Mouse (Mus musculus) left cerebral cortex, adult 11 months (tissue): Measurements from ENCODE around the gene Pla2g7.

ENCODE experiments used
- DNase-seq: peaks from one replicate; pipeline ENCODE4 v3.0.0; 2022; ENCODE audit warnings: low spot score

The Pla2g7 gene

DNA sequence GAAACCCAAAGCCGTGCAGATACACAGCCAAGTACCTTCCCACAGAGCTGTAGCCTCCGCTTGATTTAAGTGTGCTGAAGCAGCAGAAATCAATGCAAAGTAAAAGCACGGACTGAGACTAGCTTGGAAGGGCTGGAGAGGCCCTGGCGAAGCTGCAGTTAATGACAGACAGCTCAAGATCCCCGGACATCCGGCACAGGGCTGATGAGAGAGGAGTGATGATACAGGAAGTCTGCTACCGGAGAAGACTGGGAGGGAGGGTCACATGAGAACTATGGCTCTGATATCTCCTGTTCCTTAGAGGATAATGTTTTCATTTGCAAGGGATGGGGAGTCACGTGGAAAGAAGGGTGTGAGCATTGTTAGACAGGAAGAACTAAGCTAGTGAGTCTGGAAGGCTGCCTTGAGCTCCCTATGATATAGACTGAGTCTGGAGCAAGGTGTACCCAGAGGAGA lies 13.1 kb downstream of the Pla2g7 start:
- DNase-seq: no peak

DNA sequence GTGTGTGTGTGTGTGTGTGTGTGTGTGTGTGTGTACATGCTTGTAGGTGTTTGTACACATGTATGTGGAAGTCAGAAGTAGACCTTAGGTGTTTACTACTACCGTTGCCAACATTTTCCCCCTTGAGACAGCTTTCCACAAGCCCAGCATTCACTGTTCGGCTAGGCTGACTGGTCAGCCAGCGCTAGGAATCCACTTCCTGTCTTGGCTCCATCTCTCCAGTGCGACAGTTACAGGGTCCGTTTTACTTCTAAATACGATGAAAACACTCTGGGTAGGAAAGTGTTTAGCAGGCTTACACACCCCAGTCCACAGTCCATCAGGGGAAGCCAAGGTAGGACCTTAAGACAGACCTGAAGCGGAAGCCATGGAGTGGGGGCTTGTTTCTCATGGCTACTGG lies 16.9 kb downstream of the Pla2g7 start:
- DNase-seq: no peak

- no peak for DNase-seq
These were observed 19.4 kb downstream of the Pla2g7 start for GRCm38 (mm10) chr17:43587278-43587677.

GRCm38 (mm10) chr17:43589750-43590149 lies 21.9 kb downstream of the Pla2g7 start:
- DNase-seq: no peak

- DNase-seq: no peak
These were observed 22.6 kb downstream of the Pla2g7 start for GRCm38 (mm10) chr17:43590531-43590930.

- DNase-seq: no peak
These were observed 24.7 kb downstream of the Pla2g7 start for GRCm38 (mm10) chr17:43592296-43593291.

DNA sequence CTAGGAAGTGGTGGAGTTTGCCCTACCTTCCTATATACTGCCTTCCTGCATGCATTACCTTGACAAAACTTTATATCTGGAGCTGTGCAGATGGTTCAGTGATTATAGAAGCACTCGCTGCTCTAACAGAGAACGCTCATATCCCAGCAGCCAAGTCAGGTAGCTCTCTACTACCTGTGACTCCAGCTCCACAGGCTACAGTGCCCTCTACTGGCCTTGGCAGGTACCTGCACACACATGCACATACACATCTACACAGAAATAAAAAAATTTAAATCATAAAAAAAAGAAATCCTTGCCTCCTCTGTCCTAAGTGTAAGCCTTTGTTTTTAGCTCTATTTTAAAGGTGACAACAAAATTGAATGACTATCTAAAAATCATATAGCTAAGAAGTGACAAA lies 29.8 kb downstream of the Pla2g7 start:
- no peak for DNase-seq

GRCm38 (mm10) chr17:43598706-43599105 lies 30.8 kb downstream of the Pla2g7 start:
- DNase-seq: no peak

DNA sequence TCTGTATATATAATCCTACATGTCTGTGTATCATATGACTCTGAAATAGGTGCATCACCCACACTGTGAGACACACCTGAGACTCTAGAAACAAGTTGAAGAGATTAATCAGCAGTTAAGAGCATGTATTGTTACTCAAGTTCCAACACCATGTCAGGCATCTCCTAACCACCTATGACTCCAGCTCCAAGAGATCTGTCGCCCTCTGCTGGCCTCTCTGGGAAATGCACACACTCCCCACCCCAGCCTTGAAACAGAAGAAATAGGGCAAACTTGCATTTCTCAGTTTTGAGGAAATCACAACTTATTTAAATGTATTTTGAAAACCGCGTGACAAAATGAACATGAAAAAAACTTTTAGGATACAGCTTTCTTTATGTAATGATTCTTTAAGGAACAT lies 38.8 kb downstream of the Pla2g7 start:
- peak; percentile 43 for DNase-seq

GRCm38 (mm10) chr17:43611586-43611985 lies 43.7 kb downstream of the Pla2g7 start:
- peak; percentile 53 for DNase-seq

- no peak for DNase-seq
These were observed 44.3 kb downstream of the Pla2g7 start for GRCm38 (mm10) chr17:43612221-43612620.

- no peak for DNase-seq
These were observed 51.3 kb downstream of the Pla2g7 start for GRCm38 (mm10) chr17:43619156-43619555.

GRCm38 (mm10) chr17:43622076-43622475 lies 54.2 kb downstream of the Pla2g7 start:
- DNase-seq: no peak

DNA sequence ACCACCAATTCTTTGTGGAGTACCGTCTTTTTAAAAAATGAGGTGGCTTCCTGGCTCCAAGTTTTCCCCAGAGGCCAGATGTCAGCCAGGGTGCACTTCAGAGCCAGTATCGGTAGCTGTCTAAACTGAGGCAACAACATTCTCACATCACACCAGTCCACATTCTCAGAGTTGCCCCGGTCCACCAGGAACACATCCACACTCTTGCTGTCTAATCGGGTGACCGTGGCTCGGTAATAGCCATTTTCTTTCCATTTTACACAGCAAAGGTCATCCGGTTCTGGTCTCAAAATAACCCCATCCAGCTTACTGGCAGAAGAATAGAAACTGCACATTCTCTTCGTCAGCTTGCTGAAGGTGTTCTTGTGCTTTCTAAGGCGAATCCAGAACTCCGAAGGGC lies 60.3 kb downstream of the Pla2g7 start:
- no peak for DNase-seq

DNA sequence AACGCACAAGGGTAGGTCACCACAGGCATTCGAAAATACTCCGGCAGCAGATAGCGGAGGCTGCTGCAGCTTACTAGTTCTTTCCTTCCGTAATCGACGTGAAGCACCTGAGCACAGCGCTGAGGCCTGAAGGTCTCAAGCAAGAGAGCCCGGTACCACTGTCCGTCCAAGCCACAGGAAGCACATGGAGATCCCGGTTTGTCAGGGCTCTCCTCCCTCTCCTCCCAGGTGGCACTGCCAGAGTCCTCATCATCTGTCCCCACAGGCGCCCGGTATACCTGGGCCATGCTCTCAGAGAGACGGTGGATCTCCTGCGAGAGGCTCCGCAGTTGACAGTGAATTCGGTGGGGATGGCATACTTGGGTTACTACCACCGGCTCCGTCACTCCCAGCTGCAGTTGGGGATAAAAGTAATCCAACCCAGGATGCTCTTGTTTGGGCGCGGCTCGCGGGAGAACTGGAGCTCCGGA lies 61.2 kb downstream of the Pla2g7 start:
- DNase-seq: no peak

DNA sequence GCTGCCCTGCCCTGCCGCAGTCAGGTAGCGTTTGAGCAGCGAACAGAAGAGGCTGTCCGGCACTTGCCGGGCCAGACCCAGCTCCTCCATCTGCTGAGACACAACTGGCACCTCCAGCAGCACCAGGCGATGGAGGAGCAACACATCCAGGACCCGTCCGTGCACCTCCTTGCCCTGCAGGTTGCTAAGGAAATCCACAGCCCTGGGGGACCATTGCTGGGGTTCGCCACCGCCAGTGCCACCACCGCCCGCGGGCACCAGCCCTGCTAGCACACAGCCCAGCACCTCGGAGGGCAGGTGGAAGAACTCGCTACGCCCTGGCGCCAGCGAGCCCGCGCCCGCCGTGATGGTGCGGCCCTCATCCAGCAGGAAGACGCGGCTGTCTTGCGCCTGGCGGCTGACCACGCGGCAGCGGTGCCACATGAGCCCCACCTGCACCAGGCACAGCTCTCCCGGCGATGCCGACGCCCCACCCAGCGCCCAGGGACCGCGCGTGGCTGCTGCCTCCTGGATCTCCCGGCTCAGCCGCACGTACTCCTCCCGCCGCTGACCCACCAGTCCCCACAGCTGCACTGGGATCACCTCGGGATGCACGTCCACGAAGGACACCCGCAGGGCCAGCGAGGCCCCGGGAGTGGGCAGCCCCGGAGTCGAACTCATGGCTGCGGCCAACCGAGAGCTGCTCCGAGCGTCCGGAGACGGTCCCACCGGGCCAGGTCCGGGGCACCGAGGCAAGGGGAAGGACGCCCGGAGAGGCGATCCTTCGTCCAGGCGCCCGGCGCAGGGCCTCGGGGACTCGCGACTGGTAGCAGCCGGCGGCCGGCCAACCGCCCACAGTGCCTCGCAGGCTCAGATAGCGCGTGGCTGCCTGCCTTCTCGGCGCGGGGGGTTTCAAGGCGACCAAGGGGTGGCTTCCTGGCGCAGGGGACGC lies 61.9 kb downstream of the Pla2g7 start, which contains the start of gene Tdrd6:
Gene Tdrd6 (minus strand): TSS at position 804 of the 931 bp plus-strand sequence.
- no peak for DNase-seq

GRCm38 (mm10) chr17:43630427-43630760 lies 62.5 kb downstream of the Pla2g7 start:
- no peak for DNase-seq

GRCm38 (mm10) chr17:43637146-43637545 lies 69.2 kb downstream of the Pla2g7 start:
- DNase-seq: no peak

- no peak for DNase-seq
These were observed 72.9 kb downstream of the Pla2g7 start for GRCm38 (mm10) chr17:43640825-43641224.

DNA sequence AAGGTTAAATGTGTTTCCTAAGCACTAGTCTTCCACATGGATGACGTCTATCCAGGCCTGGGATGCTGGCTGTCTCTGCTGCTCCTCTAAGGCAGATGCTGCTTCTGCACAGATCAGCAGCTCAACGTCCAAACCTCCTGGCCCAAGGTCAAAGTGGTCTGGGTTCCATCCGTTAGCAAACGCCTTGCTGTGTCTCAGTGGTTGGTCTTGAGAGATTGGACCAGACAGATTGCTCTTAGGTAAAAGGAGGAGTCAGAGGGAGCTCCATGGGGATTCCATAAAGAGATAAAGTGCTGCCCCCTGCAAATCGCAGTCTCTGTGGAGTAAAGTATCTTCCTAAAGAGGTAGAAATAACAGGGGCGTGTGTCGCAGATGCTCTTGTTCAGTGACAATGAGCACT lies 75.3 kb downstream of the Pla2g7 start:
- no peak for DNase-seq

- DNase-seq: no peak
These were observed 76.5 kb downstream of the Pla2g7 start for GRCm38 (mm10) chr17:43644375-43644774.

DNA sequence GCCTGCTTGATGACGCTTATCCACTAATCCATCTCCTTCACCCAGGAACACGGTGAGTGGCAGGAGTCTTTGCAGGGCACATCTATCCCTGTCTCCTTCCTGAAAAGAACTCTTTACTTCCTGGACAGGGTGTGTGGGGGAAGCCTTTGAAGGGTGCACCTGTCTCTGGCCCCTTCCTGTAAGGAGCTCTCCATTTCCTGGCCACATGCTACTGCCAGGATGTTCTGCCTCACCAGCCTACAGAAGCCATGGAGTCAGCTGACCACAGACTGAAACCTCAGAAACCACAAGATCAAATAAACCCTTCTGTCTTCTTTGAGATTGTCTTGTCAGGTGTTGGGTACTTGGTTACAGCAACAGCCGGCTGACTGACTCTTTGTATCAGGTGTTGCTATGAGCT lies 77.2 kb downstream of the Pla2g7 start:
- DNase-seq: no peak
